Mouse (Mus musculus): ENCODE measurements around the gene Nup160. TPM values are rescaled to one million over a fixed set of nuclear protein-coding genes. Genes with fewer than 3 reads are reported as not detected.

The Nup160 gene
- polyA plus RNA-seq (2015; fragmentation: Nextera tagmentation; extraction: Ambion mirVana) = 40.3 and 44.8 TPM in 2 replicates

- WGBS = 78% methylated on average over 8 of the region's 8 CpGs
Observed at GRCm38 (mm10) chr2:90677007-90677406, at the start of gene Nup160. Nup160 (plus strand) TSS chr2:90677215.

GRCm38 (mm10) chr2:90628261-90628660, 48.8 kb upstream of the Nup160 start:
- Histone ChIP-seq H3K27ac (no peak overlapping the region), H3K27me3 (peaks cover 47% of the 10 kb centered on the region), H3K9ac (no peak overlapping the region), H3K4me2 (replicated peaks) (no peak overlapping the region), H3K36me3 (no peaks in the 10 kb centered on the region), H3K4me1 (no peaks in the 10 kb centered on the region), H3K4me3 (no peak overlapping the region), H3K9me3 (no peaks in the 10 kb centered on the region)
- WGBS = 89% methylated on average over 5 of the region's 5 CpGs
- no peak for ATAC-seq (ENCODE audit: low FRiP score, low read depth)

More at GRCm38 (mm10) chr2:90677007-90677406, at the start of gene Nup160:
- no peak for ATAC-seq (ENCODE audit: low FRiP score, low read depth)
- Histone ChIP-seq H3K36me3 (peaks cover 4% of the 10 kb centered on the region), H3K9ac (no peak within 1 kb of the TSS), H3K4me1 (peaks cover 18% of the 10 kb centered on the region), H3K27ac (no peak within 1 kb of the TSS), H3K27me3 (no peaks in the 10 kb centered on the region), H3K9me3 (no peaks in the 10 kb centered on the region), H3K4me3 (no peak within 1 kb of the TSS), H3K4me2 (replicated peaks) (no peak within 1 kb of the TSS)

GRCm38 (mm10) chr2:90629552-90629951, 47.5 kb upstream of the Nup160 start:
- peaks cover 60% of the 10 kb centered on the region for H3K27me3 ChIP-seq
- no peak overlapping the region for H3K9ac ChIP-seq
- 12% methylated on average over 2 of the region's 2 CpGs for WGBS
- no peak overlapping the region for H3K4me2 ChIP-seq (replicated peaks)
- no peaks in the 10 kb centered on the region for H3K36me3 ChIP-seq
- H3K27ac ChIP-seq = no peak overlapping the region
- peak; percentile 66 for ATAC-seq (ENCODE audit: low FRiP score, low read depth)
- no peak overlapping the region for H3K4me3 ChIP-seq
- H3K4me1 ChIP-seq = no peaks in the 10 kb centered on the region
- H3K9me3 ChIP-seq = no peaks in the 10 kb centered on the region

GRCm38 (mm10) chr2:90631938-90632733, 44.9 kb upstream of the Nup160 start:
- Histone ChIP-seq H3K9ac (no peak overlapping the region), H3K4me2 (replicated peaks) (no peak overlapping the region), H3K4me1 (no peaks in the 10 kb centered on the region), H3K27me3 (peaks cover 85% of the 10 kb centered on the region), H3K27ac (no peak overlapping the region), H3K36me3 (no peaks in the 10 kb centered on the region), H3K9me3 (no peaks in the 10 kb centered on the region), H3K4me3 (no peak overlapping the region)
- no peak for ATAC-seq (ENCODE audit: low FRiP score, low read depth)
- WGBS = 73% methylated on average over 16 of the region's 16 CpGs

GRCm38 (mm10) chr2:90634671-90635070, 42.3 kb upstream of the Nup160 start:
- no peak for ATAC-seq (ENCODE audit: low FRiP score, low read depth)
- Histone ChIP-seq H3K4me2 (replicated peaks) (no peak overlapping the region), H3K4me1 (peaks cover under 1% of the 10 kb centered on the region; the same call in 1 of the 2 replicates), H3K36me3 (no peaks in the 10 kb centered on the region), H3K27ac (no peak overlapping the region), H3K4me3 (no peak overlapping the region), H3K9me3 (no peaks in the 10 kb centered on the region), H3K9ac (no peak overlapping the region), H3K27me3 (peaks cover 93% of the 10 kb centered on the region)

- no peak overlapping the region for H3K4me3 ChIP-seq
- H3K36me3 ChIP-seq = no peaks in the 10 kb centered on the region
- no peak overlapping the region for H3K9ac ChIP-seq
- ATAC-seq (ENCODE audit: low FRiP score, low read depth) = no peak
- H3K27ac ChIP-seq = no peak overlapping the region
- 71% methylated on average over 7 of the region's 7 CpGs for WGBS
- H3K4me2 ChIP-seq (replicated peaks) = no peak overlapping the region
- peaks cover 6% of the 10 kb centered on the region for H3K4me1 ChIP-seq
- H3K27me3 ChIP-seq = peaks cover 93% of the 10 kb centered on the region
- no peaks in the 10 kb centered on the region for H3K9me3 ChIP-seq
Observed at GRCm38 (mm10) chr2:90635085-90635723, 41.8 kb upstream of the Nup160 start.

- H3K27ac ChIP-seq = no peak overlapping the region
Observed at GRCm38 (mm10) chr2:90636853-90637252, 40.2 kb upstream of the Nup160 start.

GRCm38 (mm10) chr2:90638986-90639746, 37.8 kb upstream of the Nup160 start:
- no peak for ATAC-seq (ENCODE audit: low FRiP score, low read depth)
- Histone ChIP-seq H3K27ac (no peak overlapping the region), H3K4me1 (peaks cover 15% of the 10 kb centered on the region), H3K4me3 (no peak overlapping the region), H3K4me2 (replicated peaks) (no peak overlapping the region), H3K9ac (no peak overlapping the region), H3K36me3 (no peaks in the 10 kb centered on the region), H3K9me3 (no peaks in the 10 kb centered on the region), H3K27me3 (peaks cover 86% of the 10 kb centered on the region)
- 86% methylated on average over 8 of the region's 8 CpGs for WGBS

More at GRCm38 (mm10) chr2:90636853-90637252, 40.2 kb upstream of the Nup160 start:
- Histone ChIP-seq H3K4me2 (replicated peaks) (no peak overlapping the region), H3K36me3 (no peaks in the 10 kb centered on the region), H3K4me3 (no peak overlapping the region), H3K27me3 (peaks cover 87% of the 10 kb centered on the region), H3K9me3 (no peaks in the 10 kb centered on the region), H3K9ac (no peak overlapping the region), H3K4me1 (peaks cover 15% of the 10 kb centered on the region)
- ATAC-seq (ENCODE audit: low FRiP score, low read depth) = no peak
- WGBS = 87% methylated on average over 7 of the region's 7 CpGs

- peaks cover 85% of the 10 kb centered on the region for H3K27me3 ChIP-seq
- 40% methylated on average over 5 of the region's 5 CpGs for WGBS
- H3K9me3 ChIP-seq = no peaks in the 10 kb centered on the region
- no peak; the same call in 1 of the 2 replicates for ATAC-seq (ENCODE audit: low FRiP score, low read depth)
- no peak overlapping the region for H3K9ac ChIP-seq
- H3K27ac ChIP-seq = no peak overlapping the region
- 0 out of 2 replicates have a peak overlapping the region, but pooled peaks have one; percentile 1 for H3K4me2 ChIP-seq (replicated peaks)
- peaks cover 15% of the 10 kb centered on the region for H3K4me1 ChIP-seq
- no peaks in the 10 kb centered on the region for H3K36me3 ChIP-seq
- H3K4me3 ChIP-seq = no peak overlapping the region
Observed at GRCm38 (mm10) chr2:90639747-90640699, 37.0 kb upstream of the Nup160 start.

- no peak for ATAC-seq (ENCODE audit: low FRiP score, low read depth)
- Histone ChIP-seq H3K9me3 (no peaks in the 10 kb centered on the region), H3K36me3 (no peaks in the 10 kb centered on the region), H3K27me3 (peaks cover 80% of the 10 kb centered on the region), H3K9ac (no peak overlapping the region), H3K4me1 (peaks cover 15% of the 10 kb centered on the region), H3K4me2 (replicated peaks) (no peak overlapping the region), H3K4me3 (no peak overlapping the region), H3K27ac (no peak overlapping the region)
- WGBS = 78% methylated on average over 10 of the region's 10 CpGs
Observed at GRCm38 (mm10) chr2:90641007-90641709, 35.9 kb upstream of the Nup160 start.

- H3K9ac ChIP-seq = no peak overlapping the region
- H3K9me3 ChIP-seq = no peaks in the 10 kb centered on the region
- peaks cover 79% of the 10 kb centered on the region for H3K27me3 ChIP-seq
- H3K4me3 ChIP-seq = no peak overlapping the region
- no peaks in the 10 kb centered on the region for H3K36me3 ChIP-seq
- 82% methylated on average over 4 of the region's 4 CpGs for WGBS
- H3K27ac ChIP-seq = no peak overlapping the region
- H3K4me2 ChIP-seq (replicated peaks) = no peak overlapping the region
- peaks cover 15% of the 10 kb centered on the region for H3K4me1 ChIP-seq
- no peak for ATAC-seq (ENCODE audit: low FRiP score, low read depth)
Observed at GRCm38 (mm10) chr2:90641710-90642039, 35.3 kb upstream of the Nup160 start.
